Mouse (Mus musculus) liver, embryonic 14.5 days (tissue): ENCODE measurements around the gene Sardh. TPM values are rescaled to one million over a fixed set of nuclear protein-coding genes. Genes with fewer than 3 reads are reported as not detected.

Source experiments
- ATAC-seq: fragments of 200-750 bp; cut with Nextera tagmentation; 2 replicates; pipeline ENCODE4 v1.8.0; 2017; ENCODE audit warnings: moderate number of reproducible peaks, mild to moderate bottlenecking, moderate library complexity; ENCODE audit not compliant: insufficient read depth
- DNase-seq, 3 experiments: peaks; one replicate each; pipeline ENCODE4 v3.0.0-alpha.2; 2012 to 2013; ENCODE audit warnings: low read depth in 3 of 3, low spot score in 3 of 3
- H3K27ac ChIP-seq: fragments of 300-500 bp; sonication (generic); 2 replicates; pipeline ENCODE4 v1.5.1; 2014; ENCODE audit warnings: moderate library complexity, mild to moderate bottlenecking, control low read depth, inconsistent platforms
- H3K27me3 ChIP-seq: fragments of 300-500 bp; sonication (generic); 2 replicates; pipeline ENCODE4 v1.6.1; 2014; ENCODE audit warnings: mild to moderate bottlenecking, low read length, moderate library complexity; ENCODE audit not compliant: control insufficient read depth, insufficient read depth
- H3K36me3 ChIP-seq: fragments of 300-500 bp; sonication (generic); replicated peaks from 2 replicates; pipeline ENCODE4 v1.6.1; 2014; ENCODE audit warnings: low read depth; ENCODE audit not compliant: control insufficient read depth, insufficient read depth
- H3K4me1 ChIP-seq, 2 experiments: fragments of 200-500 bp in 1 of 2; fragments of 300-500 bp in 1 of 2; sonication (generic) in 1 of 2; replicated peaks; 2 replicates each; pipeline ENCODE4 v1.6.1; 2012 to 2014; ENCODE audit warnings: antibody characterized with exemption in 1 of 2, inconsistent platforms in 1 of 2, low read length in 1 of 2; ENCODE audit not compliant: control insufficient read depth in 2 of 2, insufficient read depth in 2 of 2
- H3K4me2 ChIP-seq: fragments of 300-500 bp; sonication (generic); 2 replicates; pipeline ENCODE4 v1.6.1; 2014; ENCODE audit warnings: low read depth, mild to moderate bottlenecking, control low read depth, moderate library complexity
- H3K4me3 ChIP-seq, 2 experiments: fragments of 200-500 bp in 1 of 2; fragments of 300-500 bp in 1 of 2; sonication (generic) in 1 of 2; 2 replicates each; pipeline ENCODE4 v1.5.1; 2012 to 2014; ENCODE audit warnings: low read depth in 2 of 2, low read length in 2 of 2, mild to moderate bottlenecking in 2 of 2, control low read depth in 1 of 2, inconsistent platforms in 1 of 2, moderate library complexity in 1 of 2; ENCODE audit not compliant: insufficient read depth in 1 of 2
- H3K9ac ChIP-seq: fragments of 300-500 bp; sonication (generic); replicated peaks from 2 replicates; pipeline ENCODE4 v1.6.1; 2014; ENCODE audit warnings: mild to moderate bottlenecking, control low read depth, moderate library complexity
- H3K9me3 ChIP-seq: fragments of 300-500 bp; sonication (generic); 2 replicates; pipeline ENCODE4 v1.6.1; 2016; ENCODE audit warnings: low read length, mixed read lengths; ENCODE audit not compliant: control insufficient read depth
- CTCF ChIP-seq: IDR thresholded peaks from 2 replicates; pipeline ENCODE4 v1.5.1; 2016; ENCODE audit warnings: antibody characterized with exemption, low read depth, control low read depth
- EP300 ChIP-seq: IDR thresholded peaks from 2 replicates; pipeline ENCODE4 v1.6.1; 2016; ENCODE audit warnings: antibody characterized with exemption, low read depth
- WGBS: fragments of 180-500 bp; shearing (Covaris S2); extraction: QIAGEN DNeasy Blood & Tissue Kit; methylation state at CpG from one replicate; pipeline ENCODE4 v1.1.7; 2014; ENCODE audit not compliant: insufficient replicate concordance; 5-methylcytosine and 5-hydroxymethylcytosine counted together
- polyA plus RNA-seq, 2 experiments: library from polyadenylated mRNA; depleted of rRNA in 1 of 2; stranded (reverse) in 1 of 2; unstranded in 1 of 2; fragments of >200 nt; fragmentation: Nextera tagmentation in 1 of 2; extraction: Ambion mirVana in 1 of 2; gene quantifications; 2 replicates each; pipeline versions ENCODE4 v1.2.1 to v1.2.3; 2012 to 2014

Gene Sardh
- polyA plus RNA-seq, 2 experiments: 21.9 to 25.9 TPM

DNA sequence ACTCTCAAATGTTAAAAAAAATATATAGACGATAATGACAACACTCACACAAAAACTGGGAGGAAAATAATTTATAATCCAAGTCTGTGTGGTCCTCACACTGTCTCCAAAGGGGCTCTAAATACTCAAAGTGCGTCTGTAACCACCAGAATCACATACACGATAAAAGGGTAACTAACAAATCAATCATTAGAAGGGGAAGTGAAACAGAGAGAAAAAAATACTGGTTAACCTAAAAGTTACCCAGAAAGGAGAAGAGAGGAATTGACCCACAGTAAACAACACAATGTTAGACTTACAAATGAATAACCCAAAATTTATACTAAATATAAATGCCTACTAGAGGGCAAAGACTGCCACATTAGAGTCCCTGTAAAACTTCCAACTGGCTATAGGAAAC is 17.7 kb upstream of the Sardh start:
- H3K4me2 ChIP-seq: no peak overlapping the region
- ATAC-seq (no peak), DNase-seq (no peak)
- TF ChIP-seq EP300: no peak
- TF ChIP-seq CTCF: no peak
- no peaks in the 10 kb centered on the region for H3K4me1 ChIP-seq
- H3K9me3 ChIP-seq: no peaks in the 10 kb centered on the region
- 45% methylated on average over 3 of the region's 3 CpGs for WGBS
- no peaks in the 10 kb centered on the region for H3K27me3 ChIP-seq
- no peak overlapping the region for H3K9ac ChIP-seq
- H3K4me3 ChIP-seq: no peak overlapping the region
- H3K36me3 ChIP-seq: no peaks in the 10 kb centered on the region
- H3K27ac ChIP-seq: no peak overlapping the region

DNA sequence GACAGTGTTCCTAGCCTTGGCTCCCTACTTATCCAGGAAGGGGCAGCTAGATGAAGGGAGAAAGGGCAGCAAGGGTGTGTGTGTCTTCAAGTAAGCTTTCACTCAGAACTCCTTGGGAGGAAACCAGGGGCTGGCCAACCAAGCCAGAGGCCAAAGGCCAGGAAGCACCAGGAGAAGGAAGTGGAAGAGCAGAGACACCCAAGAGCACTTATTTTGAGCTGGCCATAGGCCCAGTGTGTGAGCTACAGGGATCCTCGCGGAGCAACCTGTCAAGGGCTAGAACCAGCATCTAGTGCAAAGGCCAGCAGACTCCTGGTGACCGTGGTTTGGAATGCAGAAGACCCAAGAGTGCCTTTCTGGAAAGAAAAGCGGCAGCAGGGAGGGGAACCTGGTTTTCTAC is 14.8 kb upstream of the Sardh start:
- 59% methylated on average over 4 of the region's 4 CpGs for WGBS
- no peaks in the 10 kb centered on the region for H3K36me3 ChIP-seq
- H3K9me3 ChIP-seq: no peaks in the 10 kb centered on the region
- TF ChIP-seq CTCF (no peak), EP300 (no peak)
- no peaks in the 10 kb centered on the region for H3K27me3 ChIP-seq
- no peak overlapping the region for H3K27ac ChIP-seq
- H3K9ac ChIP-seq: no peak overlapping the region
- H3K4me2 ChIP-seq: no peak overlapping the region
- no peak overlapping the region for H3K4me3 ChIP-seq
- H3K4me1 ChIP-seq: no peaks in the 10 kb centered on the region
- no peak for ATAC-seq
- no peak for DNase-seq

DNA sequence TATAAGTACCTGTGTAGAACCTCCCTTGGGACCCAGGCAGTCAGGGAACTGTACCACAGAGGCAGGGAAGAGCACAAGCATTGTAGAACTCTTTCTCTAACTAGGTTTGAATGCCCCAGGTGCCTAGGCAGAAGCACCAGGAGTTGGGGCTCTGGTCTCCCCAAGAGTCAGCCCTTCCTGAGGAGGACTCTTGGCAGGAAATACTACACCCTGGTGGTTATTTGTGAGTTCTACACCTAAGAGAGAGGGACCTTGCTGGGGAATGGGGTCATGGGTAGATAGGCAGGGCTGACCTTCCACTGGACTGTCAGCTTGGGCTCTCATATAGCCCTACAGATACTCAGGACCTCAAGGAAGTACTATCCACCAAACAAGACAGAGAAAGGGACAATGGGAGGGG is 3.3 kb upstream of the Sardh start:
- Histone ChIP-seq H3K9ac (no peak overlapping the region), H3K27ac (no peak overlapping the region), H3K4me1 (peaks cover 0 to 8% of the 10 kb centered on the region in 2 experiments; a peak in 2 of 4 replicates), H3K36me3 (no peaks in the 10 kb centered on the region), H3K4me2 (no peak overlapping the region), H3K4me3 (no peak overlapping the region), H3K9me3 (no peaks in the 10 kb centered on the region), H3K27me3 (no peaks in the 10 kb centered on the region)
- no peak for DNase-seq
- TF ChIP-seq EP300 (no peak), CTCF (peak; percentile 30; the same call in 1 of the 2 replicates)
- no peak for ATAC-seq

DNA sequence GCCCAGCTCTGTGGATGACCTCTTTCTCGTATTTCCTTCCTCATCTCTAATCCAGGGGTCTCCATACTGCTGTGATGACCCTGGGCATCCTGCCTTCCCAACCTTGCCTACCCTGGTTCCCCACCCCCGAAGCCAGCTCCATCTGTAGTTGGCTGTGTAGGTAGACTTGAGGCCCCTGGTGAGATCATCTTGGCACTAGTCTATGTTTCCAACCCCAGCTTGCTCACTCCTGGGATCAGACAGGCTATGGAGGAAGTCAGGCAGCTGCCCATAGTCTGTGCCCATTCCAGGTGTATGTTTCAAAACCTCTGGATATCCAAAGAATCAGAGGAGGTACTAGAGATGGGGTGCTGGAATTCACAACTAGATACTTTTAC is 662 bp downstream of the Sardh start:
- TF ChIP-seq CTCF (no peak), EP300 (no peak)
- ATAC-seq (no peak; the same call in 1 of the 2 replicates), DNase-seq (no peak)
- no peaks in the 10 kb centered on the region for H3K9me3 ChIP-seq
- H3K36me3 ChIP-seq: no peaks in the 10 kb centered on the region
- 22% methylated on average over 2 of the region's 2 CpGs for WGBS
- H3K4me2 ChIP-seq: no peak overlapping the region
- peak overlapping the region; percentile 36; the same call in 1 of the 2 replicates for H3K27ac ChIP-seq
- H3K4me3 ChIP-seq: no peak overlapping the region
- H3K9ac ChIP-seq: no peak overlapping the region
- no peaks in the 10 kb centered on the region for H3K27me3 ChIP-seq
- H3K4me1 ChIP-seq: peaks cover 0 to 8% of the 10 kb centered on the region in 2 experiments; a peak in 2 of 4 replicates

DNA sequence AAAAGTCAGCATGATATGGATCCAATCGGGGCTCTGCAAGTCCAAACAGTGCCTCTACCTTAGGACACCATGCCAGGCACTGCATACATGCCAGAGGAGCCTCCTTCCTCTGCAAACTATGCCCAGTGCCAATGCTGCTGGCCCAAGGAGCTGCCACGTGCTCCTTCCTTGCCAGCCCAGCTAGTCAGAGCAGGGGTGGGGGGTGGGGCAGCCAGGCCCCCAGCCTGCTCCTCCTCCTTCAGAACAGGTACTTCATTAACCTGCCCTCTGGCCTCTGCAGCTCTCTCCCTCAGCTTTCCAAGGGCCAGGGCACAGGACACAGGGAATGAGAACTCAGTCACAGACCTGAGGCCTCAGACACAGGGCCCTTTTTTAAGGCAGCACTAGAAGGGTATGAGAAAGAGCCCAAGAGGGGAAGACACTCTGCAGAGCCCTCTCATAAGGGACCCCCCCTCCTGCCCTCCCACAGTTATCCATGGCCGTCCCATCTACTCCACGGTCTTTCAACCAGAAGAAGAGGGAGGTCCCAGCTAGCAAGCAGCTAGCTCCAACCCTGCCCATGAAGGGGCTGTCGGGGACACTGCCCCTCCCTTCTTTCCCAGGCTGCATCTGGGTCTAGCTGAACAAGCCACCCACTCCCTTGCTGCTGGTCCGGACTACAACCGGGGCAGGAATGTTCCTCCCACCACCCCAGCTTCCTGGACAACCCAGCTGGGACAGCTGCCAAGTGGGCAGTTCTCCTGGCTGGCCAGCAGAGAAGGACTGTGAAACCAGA is 1.2 kb downstream of the Sardh start:
- no peaks in the 10 kb centered on the region for H3K9me3 ChIP-seq
- peaks cover 0 to 8% of the 10 kb centered on the region in 2 experiments; a peak in 2 of 4 replicates for H3K4me1 ChIP-seq
- H3K27ac ChIP-seq: no peak overlapping the region
- H3K36me3 ChIP-seq: no peaks in the 10 kb centered on the region
- no peak overlapping the region for H3K9ac ChIP-seq
- WGBS: 18% methylated on average over 7 of the region's 7 CpGs
- TF ChIP-seq EP300 (no peak), CTCF (no peak)
- peak overlapping the region; percentile 36 for H3K4me2 ChIP-seq
- H3K27me3 ChIP-seq: no peaks in the 10 kb centered on the region
- peak overlapping the region in 1 of 2 experiments; percentile 26; a peak in 2 of 4 replicates for H3K4me3 ChIP-seq
- peak; percentile 81 for ATAC-seq
- peak; percentile 29 to 41 (median 38) for DNase-seq
